Mouse (Mus musculus) liver, embryonic 11.5 days (tissue): ENCODE measurements around the gene Epha7. TPM values are rescaled to one million over a fixed set of nuclear protein-coding genes. Genes with fewer than 3 reads are reported as not detected.

Experiments used
- ATAC-seq: fragments of 200-750 bp; cut with Nextera tagmentation; replicated peaks from 2 replicates; pipeline ENCODE4 v1.8.0; 2017; ENCODE audit warnings: moderate number of reproducible peaks, mild to moderate bottlenecking, moderate TSS enrichment, moderate library complexity; ENCODE audit not compliant: low FRiP score
- DNase-seq: peaks from one replicate; pipeline ENCODE4 v3.0.0-alpha.2; 2017; ENCODE audit warnings: low spot score
- H3K27ac ChIP-seq: fragments of 300-500 bp; sonication (generic); 2 replicates; pipeline ENCODE4 v1.5.1; 2014; ENCODE audit warnings: mild to moderate bottlenecking, low read depth, low read length, control low read depth
- H3K27me3 ChIP-seq: fragments of 300-500 bp; sonication (generic); replicated peaks from 2 replicates; pipeline ENCODE4 v1.6.1; 2014; ENCODE audit warnings: low read length, mixed read lengths; ENCODE audit not compliant: control insufficient read depth, insufficient read depth
- H3K36me3 ChIP-seq: fragments of 300-500 bp; sonication (generic); 2 replicates; pipeline ENCODE4 v1.6.1; 2014; ENCODE audit warnings: mild to moderate bottlenecking, low read length, moderate library complexity, mixed read lengths; ENCODE audit not compliant: control insufficient read depth, insufficient read depth
- H3K4me1 ChIP-seq: fragments of 300-500 bp; sonication (generic); replicated peaks from 2 replicates; pipeline ENCODE4 v1.6.1; 2014; ENCODE audit warnings: low read length, mixed read lengths; ENCODE audit not compliant: control insufficient read depth, insufficient read depth
- H3K4me2 ChIP-seq: fragments of 300-500 bp; sonication (generic); 2 replicates; pipeline ENCODE4 v1.6.1; 2014; ENCODE audit warnings: mild to moderate bottlenecking, control low read depth, moderate library complexity
- H3K4me3 ChIP-seq: fragments of 300-500 bp; sonication (generic); 2 replicates; pipeline ENCODE4 v1.5.1; 2014; ENCODE audit warnings: low read depth, low read length, control low read depth
- H3K9ac ChIP-seq: fragments of 300-500 bp; sonication (generic); 2 replicates; pipeline ENCODE4 v1.6.1; 2014; ENCODE audit warnings: low read depth, low read length, control low read depth
- H3K9me3 ChIP-seq: fragments of 300-500 bp; sonication (generic); 2 replicates; pipeline ENCODE4 v1.6.1; 2016; ENCODE audit warnings: low read length, inconsistent platforms, mixed read lengths; ENCODE audit not compliant: control insufficient read depth
- WGBS: fragments of 180-500 bp; shearing (Covaris S2); extraction: QIAGEN DNeasy Blood & Tissue Kit; methylation state at CpG from one replicate; pipeline ENCODE4 v1.1.7; 2014; 5-methylcytosine and 5-hydroxymethylcytosine counted together
- polyA plus RNA-seq: library from polyadenylated mRNA; unstranded; fragments of >200 nt; fragmentation: Nextera tagmentation; extraction: Ambion mirVana; gene quantifications from 2 replicates; pipeline ENCODE4 v1.2.1, GENCODE M21; 2014

Epha7 gene
- polyA plus RNA-seq, 1 experiment from 2014 or later, result 15.0 TPM

- Histone ChIP-seq H3K27ac (no peak overlapping the region), H3K9me3 (no peaks in the 10 kb centered on the region), H3K27me3 (no peaks in the 10 kb centered on the region), H3K36me3 (no peaks in the 10 kb centered on the region), H3K4me3 (no peak overlapping the region), H3K4me2 (no peak overlapping the region), H3K4me1 (no peaks in the 10 kb centered on the region), H3K9ac (no peak overlapping the region)
- no peak for DNase-seq
- WGBS, result 79% methylated on average over 4 of the region's 4 CpGs
- no peak for ATAC-seq
Measured at GRCm38 (mm10) chr4:28910127-28910526, 97.2 kb downstream of the Epha7 start.

- DNase-seq (no peak), ATAC-seq (no peak)
- no peak overlapping the region for H3K4me3 ChIP-seq
- no peak overlapping the region for H3K4me2 ChIP-seq
- H3K27ac ChIP-seq, result no peak overlapping the region
- H3K36me3 ChIP-seq, result no peaks in the 10 kb centered on the region
- no peak overlapping the region for H3K9ac ChIP-seq
- WGBS, result 66% methylated on average over 2 of the region's 2 CpGs
- no peaks in the 10 kb centered on the region for H3K9me3 ChIP-seq
- no peaks in the 10 kb centered on the region for H3K4me1 ChIP-seq
- H3K27me3 ChIP-seq, result no peaks in the 10 kb centered on the region
Measured at GRCm38 (mm10) chr4:28912028-28912427, 99.1 kb downstream of the Epha7 start.

- no peaks in the 10 kb centered on the region for H3K9me3 ChIP-seq
- H3K27me3 ChIP-seq, result no peaks in the 10 kb centered on the region
- no peak for ATAC-seq
- 81% methylated on average over 2 of the region's 2 CpGs for WGBS
- H3K4me1 ChIP-seq, result no peaks in the 10 kb centered on the region
- no peak for DNase-seq
- H3K36me3 ChIP-seq, result no peaks in the 10 kb centered on the region
- H3K4me3 ChIP-seq, result no peak overlapping the region
- H3K9ac ChIP-seq, result no peak overlapping the region
- no peak overlapping the region for H3K27ac ChIP-seq
- no peak overlapping the region for H3K4me2 ChIP-seq
Measured at GRCm38 (mm10) chr4:28913613-28914012, 100.7 kb downstream of the Epha7 start.

- no peak for ATAC-seq
- WGBS, result 85% methylated on average over 6 of the region's 6 CpGs
Measured at GRCm38 (mm10) chr4:28920645-28921044, 107.7 kb downstream of the Epha7 start.

GRCm38 (mm10) chr4:28926072-28926471, 113.1 kb downstream of the Epha7 start:
- 74% methylated on average over 4 of the region's 4 CpGs for WGBS
- no peak for ATAC-seq
- Histone ChIP-seq H3K4me1 (no peaks in the 10 kb centered on the region), H3K4me3 (no peak overlapping the region), H3K27ac (no peak overlapping the region), H3K36me3 (no peaks in the 10 kb centered on the region), H3K9ac (no peak overlapping the region), H3K9me3 (no peaks in the 10 kb centered on the region), H3K4me2 (no peak overlapping the region), H3K27me3 (no peaks in the 10 kb centered on the region)
- no peak for DNase-seq

More at GRCm38 (mm10) chr4:28920645-28921044, 107.7 kb downstream of the Epha7 start:
- Histone ChIP-seq H3K4me2 (no peak overlapping the region), H3K27me3 (no peaks in the 10 kb centered on the region), H3K27ac (no peak overlapping the region), H3K4me3 (no peak overlapping the region), H3K9me3 (no peaks in the 10 kb centered on the region), H3K36me3 (no peaks in the 10 kb centered on the region), H3K4me1 (no peaks in the 10 kb centered on the region), H3K9ac (no peak overlapping the region)
- no peak for DNase-seq

GRCm38 (mm10) chr4:28933431-28933830, 120.5 kb downstream of the Epha7 start:
- ATAC-seq (no peak), DNase-seq (no peak)
- Histone ChIP-seq H3K9me3 (no peaks in the 10 kb centered on the region), H3K4me1 (no peaks in the 10 kb centered on the region), H3K27ac (no peak overlapping the region), H3K36me3 (no peaks in the 10 kb centered on the region), H3K27me3 (no peaks in the 10 kb centered on the region), H3K9ac (no peak overlapping the region), H3K4me2 (no peak overlapping the region), H3K4me3 (no peak overlapping the region)
- WGBS, result 72% methylated on average over 4 of the region's 4 CpGs

- DNase-seq (no peak), ATAC-seq (no peak)
- 75% methylated on average over 10 of the region's 10 CpGs for WGBS
- Histone ChIP-seq H3K4me3 (no peak overlapping the region), H3K27ac (no peak overlapping the region), H3K36me3 (no peaks in the 10 kb centered on the region), H3K9me3 (no peaks in the 10 kb centered on the region), H3K27me3 (no peaks in the 10 kb centered on the region), H3K4me1 (no peaks in the 10 kb centered on the region), H3K4me2 (no peak overlapping the region), H3K9ac (no peak overlapping the region)
Measured at GRCm38 (mm10) chr4:28934802-28935201, 121.9 kb downstream of the Epha7 start.

- H3K27me3 ChIP-seq, result no peaks in the 10 kb centered on the region
- no peaks in the 10 kb centered on the region for H3K9me3 ChIP-seq
- no peaks in the 10 kb centered on the region for H3K36me3 ChIP-seq
- no peaks in the 10 kb centered on the region for H3K4me1 ChIP-seq
- H3K27ac ChIP-seq, result no peak overlapping the region
- WGBS, result 88% methylated on average over 11 of the region's 11 CpGs
- DNase-seq (no peak), ATAC-seq (no peak)
- no peak overlapping the region for H3K4me2 ChIP-seq
- H3K4me3 ChIP-seq, result no peak overlapping the region
- no peak overlapping the region for H3K9ac ChIP-seq
Measured at GRCm38 (mm10) chr4:28935567-28935966, 122.6 kb downstream of the Epha7 start.

- Histone ChIP-seq H3K27me3 (no peaks in the 10 kb centered on the region), H3K4me3 (no peak overlapping the region), H3K4me2 (no peak overlapping the region), H3K4me1 (no peaks in the 10 kb centered on the region), H3K27ac (no peak overlapping the region), H3K9me3 (no peaks in the 10 kb centered on the region), H3K36me3 (no peaks in the 10 kb centered on the region), H3K9ac (no peak overlapping the region)
- WGBS, result 87% methylated on average over 2 of the region's 2 CpGs
- DNase-seq (no peak), ATAC-seq (no peak)
Measured at GRCm38 (mm10) chr4:28940710-28941109, 127.8 kb downstream of the Epha7 start.
